Mouse (Mus musculus) heart, postnatal 0 days (tissue): ENCODE results near the gene Zc3h6.

Experiments used
- CTCF ChIP-seq: IDR thresholded peaks from 2 replicates; pipeline ENCODE4 v1.5.1; 2016; ENCODE audit warnings: antibody characterized with exemption, control low read depth, low read depth
- EP300 ChIP-seq: IDR thresholded peaks from 2 replicates; pipeline ENCODE4 v1.6.1; 2016; ENCODE audit warnings: antibody characterized with exemption, low read depth

DNA sequence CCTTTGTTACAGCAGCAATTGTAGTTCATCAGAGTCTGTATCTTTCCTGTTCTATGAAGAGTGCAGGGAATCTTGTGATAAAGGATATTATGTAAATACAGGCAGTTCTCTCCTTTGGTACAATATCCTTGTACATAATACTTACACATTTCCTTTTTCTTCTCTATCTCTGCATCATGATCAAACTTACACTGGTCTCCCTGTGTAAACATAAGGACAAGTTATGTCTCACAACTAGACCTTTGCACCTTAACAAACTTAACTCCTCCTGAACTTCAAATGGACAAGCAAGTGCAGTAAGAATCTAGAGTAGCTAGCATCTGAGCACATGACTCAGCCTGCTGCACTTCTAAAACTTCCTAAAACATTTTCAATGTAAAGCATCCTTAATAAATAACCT, 36.5 kb upstream of the Zc3h6 start:
- TF ChIP-seq CTCF = no peak
- no peak for TF ChIP-seq EP300
